Mouse (Mus musculus): ENCODE results near the gene Cyp4f18. TPM values are rescaled to one million over a fixed set of nuclear protein-coding genes. Genes with fewer than 3 reads are reported as not detected.
"Not testable (repeated sequence)": the region's sequence is repeated elsewhere in the genome, so short reads cannot be mapped to it uniquely, and the experiment has no call there.

Gene Cyp4f18
- 2.4 and 3.0 TPM in 2 replicates for polyA plus RNA-seq (2015; fragmentation: Nextera tagmentation; extraction: Ambion mirVana)

GRCm38 (mm10) chr8:72009473-72009872, at the start of gene Cyp4f18:
Gene Cyp4f18, minus strand, starts transcription at chr8:72009626.
- no peaks in the 10 kb centered on the region for H3K36me3 ChIP-seq
- no peak within 1 kb of the TSS for H3K4me2 ChIP-seq
- H3K9ac ChIP-seq: no peak within 1 kb of the TSS
- no peak within 1 kb of the TSS for H3K27ac ChIP-seq
- H3K27me3 ChIP-seq: no peaks in the 10 kb centered on the region
- no peaks in the 10 kb centered on the region for H3K4me1 ChIP-seq
- H3K9me3 ChIP-seq: no peaks in the 10 kb centered on the region
- no peak for ATAC-seq (ENCODE audit: borderline replicate concordance, extremely low read depth, low FRiP score, low TSS enrichment)
- no peak within 1 kb of the TSS for H3K4me3 ChIP-seq
- 64% methylated on average over 3 of the region's 3 CpGs for WGBS

- WGBS: 79% methylated on average over 3 of the region's 4 CpGs
Measured at GRCm38 (mm10) chr8:72057643-72058042, 48.2 kb upstream of the Cyp4f18 start.

GRCm38 (mm10) chr8:72054633-72055032, 45.2 kb upstream of the Cyp4f18 start:
- not testable (repeated sequence) for H3K4me3 ChIP-seq; ATAC-seq (ENCODE audit: borderline replicate concordance, extremely low read depth, low FRiP score, low TSS enrichment); H3K9ac ChIP-seq; H3K36me3 ChIP-seq; H3K27ac ChIP-seq; H3K27me3 ChIP-seq; H3K4me1 ChIP-seq; H3K4me2 ChIP-seq; H3K9me3 ChIP-seq

More at GRCm38 (mm10) chr8:72057643-72058042, 48.2 kb upstream of the Cyp4f18 start:
- not testable (repeated sequence) for H3K27me3 ChIP-seq; H3K9me3 ChIP-seq; ATAC-seq (ENCODE audit: borderline replicate concordance, extremely low read depth, low FRiP score, low TSS enrichment); H3K36me3 ChIP-seq; H3K27ac ChIP-seq; H3K9ac ChIP-seq; H3K4me3 ChIP-seq; H3K4me1 ChIP-seq; H3K4me2 ChIP-seq

- Histone ChIP-seq H3K36me3 (no peaks in the 10 kb centered on the region), H3K4me2 (no peak overlapping the region), H3K27me3 (no peaks in the 10 kb centered on the region), H3K27ac (no peak overlapping the region), H3K4me3 (no peak overlapping the region), H3K4me1 (no peaks in the 10 kb centered on the region), H3K9me3 (no peaks in the 10 kb centered on the region), H3K9ac (no peak overlapping the region)
- ATAC-seq (ENCODE audit: borderline replicate concordance, extremely low read depth, low FRiP score, low TSS enrichment): no peak
- WGBS: 60% methylated on average over 1 of the region's 1 CpGs
Measured at GRCm38 (mm10) chr8:72042493-72042892, 33.1 kb upstream of the Cyp4f18 start.

- 59% methylated on average over 4 of the region's 4 CpGs for WGBS
- H3K4me1 ChIP-seq, H3K9ac ChIP-seq: not testable (repeated sequence)
Measured at GRCm38 (mm10) chr8:72040918-72041317, 31.5 kb upstream of the Cyp4f18 start, which contains the start of gene Olfr372. Gene Olfr372, plus strand, starts transcription at chr8:72041218.

GRCm38 (mm10) chr8:72032926-72033325, 23.5 kb upstream of the Cyp4f18 start:
- not testable (repeated sequence) for ATAC-seq (ENCODE audit: borderline replicate concordance, extremely low read depth, low FRiP score, low TSS enrichment); H3K9ac ChIP-seq; H3K9me3 ChIP-seq; H3K4me3 ChIP-seq; H3K4me2 ChIP-seq; H3K36me3 ChIP-seq; H3K4me1 ChIP-seq; H3K27me3 ChIP-seq; H3K27ac ChIP-seq
- 31% methylated on average over 4 of the region's 4 CpGs for WGBS

More at GRCm38 (mm10) chr8:72040918-72041317, 31.5 kb upstream of the Cyp4f18 start, which contains the start of gene Olfr372:
- not testable (repeated sequence) for H3K27me3 ChIP-seq; H3K36me3 ChIP-seq; ATAC-seq (ENCODE audit: borderline replicate concordance, extremely low read depth, low FRiP score, low TSS enrichment); H3K9me3 ChIP-seq; H3K4me2 ChIP-seq; H3K4me3 ChIP-seq; H3K27ac ChIP-seq

- not testable (repeated sequence) for H3K4me3 ChIP-seq; H3K36me3 ChIP-seq; H3K27me3 ChIP-seq; H3K9me3 ChIP-seq; H3K4me2 ChIP-seq; H3K9ac ChIP-seq; ATAC-seq (ENCODE audit: borderline replicate concordance, extremely low read depth, low FRiP score, low TSS enrichment); H3K4me1 ChIP-seq; H3K27ac ChIP-seq
- WGBS: 6% methylated on average over 3 of the region's 9 CpGs
Measured at GRCm38 (mm10) chr8:72024886-72025285, 15.5 kb upstream of the Cyp4f18 start.

GRCm38 (mm10) chr8:72019816-72020215, 10.4 kb upstream of the Cyp4f18 start:
- no peak overlapping the region for H3K27ac ChIP-seq
- H3K4me1 ChIP-seq: no peaks in the 10 kb centered on the region
- no peaks in the 10 kb centered on the region for H3K27me3 ChIP-seq
- H3K4me2 ChIP-seq: no peak overlapping the region
- H3K36me3 ChIP-seq: no peaks in the 10 kb centered on the region
- no peak overlapping the region for H3K9ac ChIP-seq
- ATAC-seq (ENCODE audit: borderline replicate concordance, extremely low read depth, low FRiP score, low TSS enrichment): no peak
- no peak overlapping the region for H3K4me3 ChIP-seq
- no peaks in the 10 kb centered on the region for H3K9me3 ChIP-seq
- WGBS: 32% methylated on average over 2 of the region's 2 CpGs

GRCm38 (mm10) chr8:72019022-72019421, 9.6 kb upstream of the Cyp4f18 start:
- not testable (repeated sequence) for H3K4me3 ChIP-seq; H3K4me2 ChIP-seq; H3K4me1 ChIP-seq; H3K9ac ChIP-seq; H3K27me3 ChIP-seq; ATAC-seq (ENCODE audit: borderline replicate concordance, extremely low read depth, low FRiP score, low TSS enrichment); H3K27ac ChIP-seq; H3K36me3 ChIP-seq; H3K9me3 ChIP-seq
- WGBS: 64% methylated on average over 1 of the region's 1 CpGs

- no peak overlapping the region for H3K27ac ChIP-seq
- H3K9ac ChIP-seq: no peak overlapping the region
- H3K9me3 ChIP-seq: no peaks in the 10 kb centered on the region
- H3K4me2 ChIP-seq: no peak overlapping the region
- 57% methylated on average over 2 of the region's 2 CpGs for WGBS
- H3K4me3 ChIP-seq: no peak overlapping the region
- no peak for ATAC-seq (ENCODE audit: borderline replicate concordance, extremely low read depth, low FRiP score, low TSS enrichment)
- no peaks in the 10 kb centered on the region for H3K4me1 ChIP-seq
- no peaks in the 10 kb centered on the region for H3K36me3 ChIP-seq
- H3K27me3 ChIP-seq: no peaks in the 10 kb centered on the region
Measured at GRCm38 (mm10) chr8:72018141-72018540, 8.7 kb upstream of the Cyp4f18 start.

- ATAC-seq (ENCODE audit: borderline replicate concordance, extremely low read depth, low FRiP score, low TSS enrichment); H3K9me3 ChIP-seq; H3K27ac ChIP-seq; H3K36me3 ChIP-seq; H3K27me3 ChIP-seq; H3K9ac ChIP-seq; H3K4me3 ChIP-seq; H3K4me2 ChIP-seq; H3K4me1 ChIP-seq: not testable (repeated sequence)
- WGBS: 33% methylated on average over 2 of the region's 2 CpGs
Measured at GRCm38 (mm10) chr8:72017339-72017738, 7.9 kb upstream of the Cyp4f18 start.

GRCm38 (mm10) chr8:72013506-72014228, 4.2 kb upstream of the Cyp4f18 start:
- not testable (repeated sequence) for H3K4me1 ChIP-seq; H3K9me3 ChIP-seq; ATAC-seq (ENCODE audit: borderline replicate concordance, extremely low read depth, low FRiP score, low TSS enrichment); H3K4me3 ChIP-seq; H3K27ac ChIP-seq; H3K27me3 ChIP-seq; H3K4me2 ChIP-seq; H3K9ac ChIP-seq; H3K36me3 ChIP-seq
- 53% methylated on average over 6 of the region's 6 CpGs for WGBS

Data from lung, embryonic 15.5 days (tissue).